Mouse (Mus musculus) kidney, postnatal 4 days (tissue): ENCODE data around the gene Wnk4.

Experiments
- DNase-seq, 2 experiments: peaks; one replicate each; pipeline ENCODE4 v3.0.0; 2021; ENCODE audit warnings: mixed read lengths in 2 of 2

The Wnk4 gene

DNA sequence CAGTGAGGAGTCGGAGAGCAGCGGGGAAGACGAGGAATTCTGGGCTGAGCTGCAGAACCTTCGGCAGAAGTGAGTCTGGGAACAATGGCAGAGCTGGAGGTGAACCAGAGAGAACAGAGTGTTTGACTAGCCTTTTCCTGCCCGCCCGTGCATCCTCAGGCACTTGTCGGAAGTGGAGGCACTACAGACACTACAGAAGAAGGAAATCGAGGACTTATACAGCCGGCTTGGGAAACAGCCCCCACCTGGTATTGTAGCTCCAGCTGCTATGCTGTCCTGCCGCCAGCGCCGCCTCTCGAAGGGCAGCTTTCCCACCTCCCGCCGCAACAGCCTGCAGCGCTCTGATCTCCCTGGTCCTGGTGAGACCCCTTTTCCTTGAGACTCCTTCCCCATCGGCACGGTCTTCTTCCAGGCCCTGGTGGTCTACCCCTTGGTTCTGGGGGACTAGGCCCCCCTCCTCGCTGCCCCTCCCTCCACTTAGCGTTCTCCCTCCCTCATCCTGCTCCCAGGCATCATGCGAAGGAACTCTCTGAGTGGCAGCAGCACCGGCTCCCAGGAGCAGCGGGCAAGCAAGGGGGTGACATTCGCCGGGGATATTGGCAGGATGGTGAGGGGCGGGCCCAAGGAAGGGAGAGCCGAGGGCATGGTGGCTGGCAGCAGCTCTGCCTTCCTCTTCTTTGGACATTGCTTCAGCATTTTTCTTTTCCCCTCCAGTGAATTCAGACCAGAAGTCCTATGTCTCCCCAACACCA, 16.1 kb downstream of the Wnk4 start:
- DNase-seq, result peak; percentile 34 to 50

DNA sequence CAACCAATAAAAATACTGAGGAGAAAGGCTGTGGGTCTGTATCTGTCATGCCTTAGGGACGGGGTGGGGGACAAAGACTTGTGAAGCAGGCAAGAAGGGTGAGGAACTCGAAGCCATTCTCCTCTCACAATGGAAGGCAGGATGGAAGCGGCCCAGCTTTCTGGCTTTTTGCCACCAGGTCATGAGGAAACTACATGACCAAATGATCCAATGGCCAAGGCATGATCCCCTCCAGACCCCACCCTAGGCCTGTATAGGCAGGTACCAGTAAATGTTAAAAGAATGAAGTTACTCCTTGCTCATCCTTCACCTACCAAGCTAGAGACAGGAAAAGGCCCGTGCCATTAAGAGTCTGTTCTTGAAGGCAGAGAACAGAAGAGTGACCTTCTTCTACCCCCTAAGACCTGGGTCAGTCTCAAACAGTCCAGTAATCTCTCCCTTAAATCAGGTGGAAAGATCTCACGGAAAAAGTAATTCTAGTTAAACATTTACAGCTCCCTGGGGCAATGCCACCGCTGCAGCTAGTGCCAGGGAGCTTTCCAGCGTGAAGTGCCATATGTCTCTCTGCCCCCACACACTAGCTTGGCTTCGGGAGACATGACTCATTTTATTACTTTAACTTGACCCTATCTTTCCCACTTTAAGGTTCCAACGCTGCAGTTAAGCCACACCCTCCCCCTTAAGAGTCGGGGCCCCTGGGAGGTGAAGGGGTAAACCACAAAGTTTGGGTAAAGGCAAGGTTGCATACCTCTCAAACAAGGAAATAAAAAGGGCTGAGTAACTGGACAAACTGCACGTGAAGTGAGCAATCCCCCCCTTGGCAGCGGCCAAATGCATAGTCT, 17.2 kb downstream of the Wnk4 start:
- peak; percentile 56 to 72 for DNase-seq

DNA sequence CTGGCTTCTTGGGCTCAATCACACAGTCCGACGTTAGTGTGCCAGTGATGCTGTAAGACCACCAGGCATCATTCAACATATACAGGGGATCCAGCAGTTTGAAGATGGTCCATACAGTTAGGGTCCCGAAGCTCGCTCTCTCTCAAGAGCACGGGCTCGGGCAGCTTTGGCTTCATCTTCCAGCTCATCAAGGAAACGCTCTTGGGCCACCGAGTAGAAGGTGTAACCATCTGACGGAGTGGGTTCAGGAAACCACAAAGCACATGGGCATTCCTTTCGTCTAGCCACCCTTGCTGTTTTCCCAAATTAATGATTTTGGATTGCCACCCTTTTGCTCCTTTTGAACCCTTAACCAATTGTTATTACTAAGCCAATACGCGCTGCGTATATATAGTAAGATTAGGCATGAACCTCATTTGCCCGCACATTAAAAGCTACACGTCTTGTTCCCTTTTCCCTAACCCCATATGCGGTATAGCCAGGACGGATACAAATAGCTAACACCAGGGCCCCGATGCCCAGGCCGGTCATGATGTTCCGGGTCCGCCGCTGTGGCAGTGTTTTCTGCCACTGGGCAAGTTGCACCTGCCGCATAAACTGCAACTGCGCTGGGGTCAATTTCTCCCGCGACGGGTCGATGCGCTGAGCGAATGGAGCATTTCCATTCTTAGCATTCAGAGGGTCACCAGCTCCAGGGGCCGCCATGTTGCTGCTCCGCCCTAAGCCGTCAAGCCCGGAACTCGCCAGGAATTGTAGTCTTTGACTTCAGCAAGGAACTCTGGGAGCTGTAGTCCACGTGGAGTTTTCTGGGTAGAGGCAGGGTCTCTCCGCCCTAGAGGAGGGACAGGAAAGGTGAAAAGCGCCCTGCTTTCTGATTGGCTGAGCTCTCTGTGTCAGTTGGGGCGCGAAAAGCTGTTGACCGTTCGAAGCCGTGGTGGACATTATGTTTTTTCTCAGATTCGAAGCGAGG, 18.1 kb downstream of the Wnk4 start, which contains the start of the genes Cntd1 and Coa3:
Cntd1 (plus strand) TSS at position 790 of the 970 bp plus-strand sequence.
Coa3 (minus strand) TSS at position 892 of the 970 bp plus-strand sequence.
- DNase-seq, result peak; percentile 87 to 91

DNA sequence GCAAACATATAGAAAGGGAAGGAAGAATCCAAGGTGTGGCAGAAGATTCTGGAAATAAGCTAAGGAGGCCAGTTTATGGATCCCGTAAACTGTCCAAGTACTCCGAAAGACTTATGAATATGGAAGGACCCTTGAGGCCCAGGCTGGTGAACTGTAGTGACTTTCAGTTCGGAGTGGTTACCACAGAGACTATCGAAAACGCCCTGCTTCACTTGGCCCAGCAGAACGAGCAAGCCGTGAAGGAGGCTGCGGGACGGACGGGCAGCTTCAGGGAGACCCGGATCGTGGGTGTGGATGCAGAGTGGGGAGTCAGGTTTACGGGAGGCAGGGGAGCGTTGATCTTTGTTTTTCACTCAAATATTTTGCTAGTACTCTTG, 18.8 kb downstream of the Wnk4 start:
- peak in 1 of 2 experiments; percentile 20 for DNase-seq

DNA sequence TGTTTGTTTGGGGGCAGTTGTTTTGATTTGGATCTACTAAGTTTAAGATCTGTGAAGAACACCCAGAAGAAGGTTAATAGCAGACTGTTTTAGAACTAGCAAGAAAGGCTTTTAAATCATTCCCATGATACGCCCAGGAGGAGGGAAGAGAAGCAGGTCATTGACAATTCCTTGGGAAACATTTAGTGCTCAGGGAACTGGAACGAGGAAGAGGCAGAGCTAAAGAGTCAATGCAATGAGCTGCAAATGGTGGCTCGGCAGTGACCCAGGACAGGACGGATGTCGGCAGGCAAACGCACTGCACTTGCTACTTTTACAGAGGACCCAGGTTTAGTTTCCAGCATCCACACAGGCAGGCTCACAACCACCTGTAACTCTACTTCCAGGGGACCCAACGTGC, 20.5 kb downstream of the Wnk4 start:
- peak in 1 of 2 experiments; percentile 12 for DNase-seq

DNA sequence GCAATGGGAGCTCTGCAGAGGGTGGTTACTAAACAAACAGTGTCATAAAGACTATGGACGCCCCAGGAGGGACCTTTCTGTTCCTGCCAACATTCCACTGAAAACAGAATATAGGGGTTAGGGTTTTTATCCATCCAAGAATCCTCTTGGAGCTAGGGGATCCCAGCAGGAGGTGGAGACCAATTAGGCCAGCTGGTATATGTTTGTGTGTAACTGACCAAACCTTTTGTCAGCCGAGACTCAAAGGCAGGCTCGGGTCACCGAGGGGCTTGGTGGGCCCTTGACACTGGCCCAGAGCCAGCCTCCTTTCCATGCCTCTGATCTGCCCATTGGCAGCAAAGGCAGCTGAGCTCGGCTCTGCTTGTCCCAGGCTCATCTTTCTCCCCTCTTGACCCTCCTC, 22.5 kb downstream of the Wnk4 start:
- no peak for DNase-seq

DNA sequence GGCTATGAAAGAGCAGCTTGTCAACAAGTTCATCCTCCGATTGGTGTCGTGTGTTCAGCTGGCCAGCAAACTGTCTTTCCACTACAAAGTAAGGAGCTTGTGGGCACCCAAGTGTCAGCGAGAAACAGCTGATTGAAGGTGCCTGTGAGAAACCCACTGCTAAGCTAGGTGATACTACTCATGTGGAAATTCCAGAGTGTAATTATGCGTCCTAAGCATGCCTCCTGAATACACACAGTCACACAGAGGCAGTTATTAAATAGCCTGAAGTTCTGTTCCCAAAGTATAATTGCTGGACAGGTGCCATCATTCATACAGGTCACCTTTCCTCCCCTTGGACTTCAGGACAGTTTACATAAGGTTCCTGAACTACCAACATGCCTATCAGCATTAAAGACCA, 23.4 kb downstream of the Wnk4 start:
- peak in 1 of 2 experiments; percentile 10 for DNase-seq

DNA sequence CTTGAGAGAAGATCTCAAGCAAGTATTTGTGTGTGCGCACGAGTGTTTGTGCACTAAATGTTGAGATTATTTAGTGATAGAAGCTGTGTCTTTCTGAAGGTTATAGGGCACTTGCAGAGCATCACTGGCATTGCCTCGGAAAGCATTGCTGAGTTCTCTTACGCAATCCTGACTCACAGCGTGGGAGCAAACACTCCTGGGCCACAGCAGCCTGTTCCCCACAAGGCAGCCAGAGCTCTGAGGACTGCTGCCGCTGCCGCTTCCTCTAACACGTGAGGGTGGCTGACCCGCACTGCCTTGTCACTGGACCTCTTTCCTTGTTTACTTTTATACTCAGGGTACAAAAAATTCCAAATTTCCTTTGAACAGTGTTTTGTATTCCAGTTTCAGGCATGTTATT, 26.9 kb downstream of the Wnk4 start:
- no peak for DNase-seq

DNA sequence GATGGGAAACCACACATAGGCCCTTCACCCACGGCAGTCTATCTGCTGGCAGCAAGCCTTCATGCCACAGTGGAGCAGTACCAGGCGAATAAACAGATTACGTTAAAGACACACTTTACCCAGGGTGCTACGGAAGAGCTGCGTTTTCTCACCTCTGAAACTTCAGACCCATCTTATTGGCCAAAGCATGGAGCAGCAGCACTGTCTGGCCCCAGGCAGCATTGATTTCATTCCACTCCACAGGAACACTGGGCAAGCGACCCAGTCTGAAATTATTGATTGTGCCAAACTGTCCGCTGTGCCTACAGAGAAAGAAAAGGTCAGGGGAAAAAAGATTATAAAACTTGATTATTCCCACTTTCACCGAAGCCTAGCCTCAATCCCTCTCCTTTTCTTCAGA, 30.9 kb downstream of the Wnk4 start:
- DNase-seq, result no peak

DNA sequence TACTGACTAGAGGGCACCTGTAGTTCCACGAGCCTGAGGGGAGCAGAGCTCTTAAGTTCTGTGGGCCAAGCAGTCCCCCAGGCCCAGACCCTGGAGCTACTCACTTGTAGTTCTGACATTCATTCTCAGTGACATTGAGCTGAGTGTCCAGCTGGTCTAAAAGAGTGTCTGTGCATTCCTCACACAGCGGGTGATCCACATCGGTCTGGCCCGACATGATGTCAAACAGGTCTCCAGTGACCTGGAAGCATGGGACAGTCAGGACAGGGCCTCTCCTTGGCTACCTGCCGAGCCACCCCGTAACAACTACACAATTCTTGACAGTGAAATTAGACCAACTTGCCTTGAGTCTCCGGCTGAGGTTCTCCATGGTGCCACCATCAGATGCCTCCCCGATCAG, 34.8 kb downstream of the Wnk4 start:
- DNase-seq, result no peak

DNA sequence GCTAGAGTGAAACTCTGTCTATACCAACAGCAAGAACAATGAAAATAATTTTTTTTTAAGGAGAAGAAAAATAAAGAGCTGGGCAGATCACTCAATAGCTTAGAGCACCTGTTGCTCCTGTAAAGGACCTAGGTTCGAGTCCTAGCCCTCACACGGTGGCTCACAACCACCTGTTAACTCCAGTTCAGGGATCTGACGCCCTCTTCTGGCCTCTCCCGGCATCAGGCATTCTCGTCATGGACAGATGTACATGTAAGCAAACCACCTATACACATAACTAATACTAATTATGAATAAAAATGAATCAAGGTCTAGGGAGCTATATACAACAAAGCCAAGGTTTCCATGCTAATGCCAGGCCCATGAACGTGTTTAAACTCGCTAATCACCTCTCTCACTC, 40.5 kb downstream of the Wnk4 start:
- DNase-seq, result peak in 1 of 2 experiments; percentile 25

DNA sequence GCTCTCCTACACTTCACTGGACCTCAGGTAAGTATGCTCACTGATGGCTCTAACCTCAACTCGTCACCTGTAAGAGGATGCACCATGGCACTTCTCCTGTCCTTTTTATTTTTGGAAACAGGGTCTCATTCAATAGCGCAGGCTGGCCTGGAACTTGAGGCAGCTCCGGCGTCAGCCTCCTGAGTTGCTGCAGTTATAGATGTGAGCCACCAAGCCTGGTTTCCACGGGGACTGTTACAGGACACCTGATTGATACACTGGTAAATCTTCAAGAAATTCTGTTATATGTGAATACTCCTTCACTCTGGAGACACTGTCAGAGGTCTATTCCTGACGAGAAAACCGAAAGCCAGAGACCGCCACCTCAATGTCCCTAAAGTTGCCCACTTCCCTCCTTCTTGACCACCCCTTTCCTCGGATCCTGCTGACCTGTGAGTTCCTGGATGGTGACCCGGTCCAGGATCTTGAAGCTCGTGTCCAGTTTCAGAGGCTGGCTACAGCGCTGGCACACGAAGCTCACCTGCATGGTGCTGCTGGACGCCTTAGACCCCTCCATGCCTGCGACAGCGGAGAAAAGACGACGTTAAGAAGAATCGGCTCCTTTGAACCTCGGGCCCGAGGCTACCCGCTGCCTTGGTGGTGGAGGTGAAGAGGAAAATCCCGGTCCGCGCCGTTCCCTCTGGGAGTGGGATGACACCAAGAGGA, 41.1 kb downstream of the Wnk4 start:
- peak in 1 of 2 experiments; percentile 26 for DNase-seq

DNA sequence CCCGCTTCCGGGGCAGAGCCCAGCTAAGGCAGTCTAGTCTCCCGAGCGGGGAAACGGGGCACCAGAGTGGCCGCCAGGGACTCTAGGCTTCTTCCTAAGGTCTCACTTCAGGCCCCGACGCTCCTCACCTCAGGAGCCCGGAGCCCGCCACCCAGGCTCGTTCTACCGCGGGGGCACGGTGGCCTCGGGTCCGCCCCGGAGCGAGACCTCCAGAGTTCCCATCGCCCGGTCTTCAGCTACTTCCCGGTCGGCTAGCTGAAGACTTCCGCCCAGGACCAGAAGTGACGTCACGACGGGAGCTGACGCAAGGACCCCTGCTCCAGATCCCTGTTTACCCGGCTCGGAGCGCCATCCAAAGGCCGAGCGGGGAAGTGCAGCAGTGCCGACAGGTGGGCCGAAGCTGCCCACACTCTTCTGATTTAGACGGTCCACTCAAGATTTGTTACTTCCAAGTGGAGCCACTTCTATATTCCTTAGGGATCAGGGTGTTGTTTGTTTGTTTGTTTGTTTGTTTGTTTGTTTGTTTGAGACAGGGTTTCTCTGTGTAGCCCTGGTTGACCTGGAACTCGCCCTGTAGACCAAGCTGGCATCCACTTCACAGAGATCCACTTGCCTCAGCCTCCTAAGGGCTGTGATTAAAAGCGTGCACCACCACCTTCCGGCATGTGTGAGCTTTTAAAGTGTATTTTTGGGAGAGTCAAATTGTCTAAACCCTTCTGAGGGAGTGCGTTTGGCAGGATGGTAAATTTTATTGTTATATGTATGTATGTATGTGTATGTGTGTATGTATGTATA, 41.8 kb downstream of the Wnk4 start, which contains the start of gene Becn1:
Becn1 (minus strand) TSS at position 283 of the 795 bp plus-strand sequence.
- DNase-seq, result peak; percentile 99 to 100

DNA sequence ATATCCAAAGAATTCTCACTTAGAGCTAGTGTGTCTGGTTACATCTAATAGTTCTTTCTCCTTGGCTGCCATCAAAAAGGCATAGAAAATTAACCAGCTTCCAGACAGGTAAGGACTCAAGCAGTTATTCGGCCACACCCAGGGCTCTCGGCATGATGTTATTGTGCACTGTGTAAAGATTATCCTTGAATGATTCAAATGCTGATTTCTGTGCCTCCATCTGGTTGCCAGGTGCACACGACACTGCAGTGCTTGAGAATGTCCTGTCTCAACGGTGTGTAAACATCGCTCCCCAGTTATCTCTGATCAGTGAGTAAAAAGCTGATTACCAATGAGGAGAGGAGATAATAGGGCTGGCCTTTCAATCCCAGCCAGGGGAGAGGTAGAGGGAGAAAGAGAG, 47.4 kb downstream of the Wnk4 start:
- no peak for DNase-seq

DNA sequence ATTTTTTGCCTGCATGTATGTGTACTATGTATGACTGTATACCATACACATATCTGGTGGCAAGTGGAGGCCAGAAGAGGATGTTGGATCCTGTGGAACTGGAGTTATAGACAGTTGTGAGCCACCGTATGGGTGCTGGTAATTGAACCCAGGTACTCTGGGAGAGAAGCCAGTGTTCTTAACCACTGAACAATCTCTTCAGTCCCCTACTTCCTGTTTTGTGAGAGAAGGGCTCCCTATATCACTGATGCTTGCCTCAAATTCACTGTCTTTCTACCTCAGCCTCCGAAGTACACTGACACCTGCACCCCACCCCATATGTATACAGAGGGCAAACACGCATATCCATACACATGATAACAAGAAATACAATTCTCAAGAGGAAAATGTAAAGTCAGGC, 50.7 kb downstream of the Wnk4 start:
- no peak for DNase-seq

DNA sequence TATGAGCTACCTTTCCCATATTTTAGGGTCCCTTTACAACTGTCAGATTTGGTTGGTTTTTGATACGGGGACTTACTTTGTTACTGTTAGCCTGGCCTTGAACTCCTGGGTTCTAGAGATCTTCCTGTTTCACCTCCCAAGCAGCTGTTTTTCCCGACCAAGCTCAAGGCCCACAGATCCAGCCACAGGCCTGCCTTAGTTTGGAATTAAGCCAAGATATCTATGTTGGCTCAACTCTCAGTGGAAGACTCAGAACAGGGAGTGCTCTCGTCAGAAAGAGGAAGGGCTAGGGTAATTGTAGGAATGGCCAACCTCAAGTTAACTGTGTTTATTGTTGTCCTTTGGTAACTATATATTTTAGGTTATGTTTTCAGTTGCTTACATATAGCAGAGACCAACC, 51.8 kb downstream of the Wnk4 start:
- no peak for DNase-seq

DNA sequence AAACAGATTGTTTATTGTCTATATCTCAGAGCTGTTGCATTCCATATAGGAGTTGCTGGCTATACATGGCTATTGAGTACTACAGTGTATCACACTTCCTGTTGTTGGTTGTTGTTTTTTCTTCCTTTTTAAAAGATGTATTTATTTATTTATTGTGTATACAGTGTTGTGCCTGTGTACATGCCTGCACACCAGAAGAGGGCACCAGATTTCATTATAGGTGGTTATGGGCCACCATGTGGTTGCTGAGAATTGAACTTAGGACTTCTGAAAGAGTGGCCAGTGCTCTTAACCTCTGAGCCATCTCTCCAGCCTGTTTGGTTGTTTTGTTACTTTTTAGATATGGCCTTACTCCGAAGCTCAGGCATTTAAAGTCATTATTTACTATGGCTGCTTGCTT, 54.2 kb downstream of the Wnk4 start:
- no peak for DNase-seq

DNA sequence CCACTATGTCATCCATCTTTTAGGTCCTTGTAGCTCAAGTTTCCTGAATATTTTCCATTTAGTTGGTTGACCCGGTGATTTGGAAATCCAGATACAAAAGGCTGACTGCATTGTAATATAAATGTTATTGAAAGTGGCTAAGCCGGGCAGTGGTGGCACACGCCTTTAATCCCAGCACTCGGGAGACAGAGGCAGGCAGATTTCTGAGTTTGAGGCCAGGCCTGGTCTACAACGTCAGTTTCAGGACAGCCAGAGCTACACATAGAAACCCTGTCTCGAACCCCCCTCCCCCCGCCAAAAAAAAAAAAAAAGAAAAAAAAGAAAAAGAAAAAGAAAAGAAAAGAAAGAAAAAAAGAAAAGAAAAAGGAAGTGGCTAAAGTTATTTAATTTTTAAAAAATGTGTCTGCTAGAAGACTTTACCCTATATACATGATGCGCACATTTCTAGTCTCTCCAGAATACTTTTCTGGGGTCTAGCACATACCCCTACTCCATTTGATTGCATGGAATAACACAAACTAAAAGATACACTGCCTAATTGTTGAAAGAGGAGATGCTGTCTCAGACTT, 54.8 kb downstream of the Wnk4 start:
- DNase-seq, result no peak

DNA sequence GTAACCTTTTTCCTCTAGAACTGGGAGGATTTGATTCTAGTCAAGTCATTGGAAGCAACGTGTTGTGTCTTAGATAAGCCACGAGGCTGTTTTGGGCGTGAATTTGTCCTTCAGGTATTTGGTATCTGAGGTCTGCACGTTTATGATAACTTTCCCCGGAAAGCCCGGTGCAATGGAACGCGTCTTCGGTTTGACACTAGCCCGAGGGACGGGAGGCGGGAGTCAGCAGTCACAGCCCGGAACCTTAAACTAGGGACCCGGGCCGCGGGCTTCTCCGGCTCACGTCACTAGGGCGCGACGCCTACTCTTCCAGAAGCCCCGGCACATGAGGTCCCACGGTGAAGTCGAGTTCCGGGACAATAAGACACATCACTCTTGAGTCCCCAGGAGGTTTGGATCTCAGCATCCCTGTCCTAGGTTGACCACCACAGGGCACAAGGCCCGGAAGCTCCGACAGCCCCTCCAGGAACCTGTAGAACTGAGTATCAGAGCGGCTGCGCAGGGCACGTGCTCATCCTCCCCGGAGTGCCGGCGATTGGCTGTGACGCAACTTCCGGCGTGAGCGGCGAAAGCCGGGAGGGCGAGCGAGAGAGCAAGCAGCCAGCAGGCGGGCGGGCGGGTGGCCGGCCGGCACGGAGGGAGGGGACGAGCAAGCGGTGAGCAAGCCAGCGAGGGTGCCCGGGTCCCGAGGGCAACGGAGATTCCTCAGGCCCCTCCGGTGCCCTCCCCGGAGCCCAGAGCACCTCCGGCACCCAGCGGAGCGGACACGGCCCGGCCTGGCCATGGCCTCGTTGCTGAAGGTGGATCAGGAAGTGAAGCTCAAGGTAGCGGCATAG, 55.5 kb downstream of the Wnk4 start, which contains the start of gene Psme3:
Psme3 (plus strand) TSS at position 549 of the 836 bp plus-strand sequence.
- DNase-seq, result peak; percentile 95 to 96

DNA sequence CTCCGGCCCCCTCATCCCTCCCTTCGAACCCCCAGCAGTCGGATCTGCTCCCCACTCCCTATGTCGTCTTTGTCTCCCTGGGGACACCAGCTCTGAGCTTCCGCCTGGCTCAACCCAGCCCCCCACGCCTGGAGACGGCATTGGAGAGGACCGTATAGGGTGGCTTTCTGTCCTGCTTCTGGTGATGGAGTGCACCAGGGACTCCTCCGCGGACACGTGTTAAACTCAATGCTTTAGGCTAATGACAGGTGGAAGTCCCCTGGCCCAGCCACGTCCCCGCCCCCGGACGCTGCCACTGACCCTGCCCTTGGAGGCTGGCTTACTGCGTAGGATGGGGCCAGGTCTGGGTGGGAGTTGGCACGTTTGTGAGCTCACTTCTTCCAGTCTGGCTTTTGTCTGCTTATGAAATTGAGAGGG, 56.1 kb downstream of the Wnk4 start:
- DNase-seq, result peak; percentile 44 to 64
